Mouse (Mus musculus): ENCODE results near the gene Clstn2.

DNA sequence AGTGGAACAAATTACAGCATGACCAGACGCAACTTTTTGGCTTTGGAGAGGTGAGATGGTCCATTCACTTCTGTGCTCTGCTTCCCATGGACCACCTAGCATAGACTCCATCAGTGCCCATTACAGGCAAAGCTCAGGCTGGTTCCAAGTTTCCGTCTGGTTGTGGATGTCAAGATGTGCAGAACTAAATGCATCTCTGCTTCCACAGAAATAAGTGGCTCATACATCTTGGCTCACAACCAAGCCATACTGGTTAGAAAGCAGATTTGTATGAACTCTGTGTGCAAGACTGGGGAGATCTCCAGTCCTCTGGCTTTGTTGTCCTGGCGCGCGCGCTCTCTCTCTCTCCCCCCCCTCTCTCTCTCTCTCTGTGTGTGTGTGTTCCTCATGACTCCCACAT lies 537.9 kb downstream of the Clstn2 start:
- TF ChIP-seq TCF12 (IDR thresholded peaks at IDR 0.05; ENCODE audit: low read depth, low read length) (no peak), CTCF (IDR thresholded peaks at IDR 0.05 in 2 of 3, conservative IDR thresholded peaks at IDR 0.05 in 1 of 3; ENCODE audit: control insufficient read depth in 1 of 3, insufficient read depth in 1 of 3, low read depth in 2 of 3, low read length in 3 of 3, poor library complexity in 1 of 3, severe bottlenecking in 1 of 3) (no peak), POLR2AphosphoS5 (IDR thresholded peaks at IDR 0.05; ENCODE audit: borderline replicate concordance, low read depth, low read length) (no peak), POLR2A (IDR thresholded peaks at IDR 0.05; ENCODE audit: control insufficient read depth in 1 of 2, insufficient read depth in 1 of 2, low read depth in 1 of 2, low read length in 2 of 2, poor library complexity in 1 of 2) (no peak), RCOR1 (IDR thresholded peaks at IDR 0.05; ENCODE audit: low read depth, low read length) (no peak), TBP (IDR thresholded peaks at IDR 0.05; ENCODE audit: low read depth, low read length) (no peak), USF2 (IDR thresholded peaks at IDR 0.05; ENCODE audit: borderline replicate concordance in 1 of 2, insufficient read depth in 1 of 2, low read depth in 1 of 2, low read length in 2 of 2) (no peak), ZMIZ1 (IDR thresholded peaks at IDR 0.05; ENCODE audit: low read depth, low read length) (no peak), EP300 (IDR thresholded peaks at IDR 0.05; ENCODE audit: low read depth in 1 of 2, low read length in 2 of 2) (no peak), POLR2AphosphoS2 (IDR thresholded peaks at IDR 0.05; ENCODE audit: low read length) (no peak), ZNF384 (IDR thresholded peaks at IDR 0.05; ENCODE audit: low read depth, low read length) (no peak), KAT2A (conservative IDR thresholded peaks at IDR 0.05; ENCODE audit: low read depth, low read length) (no peak), SMC3 (IDR thresholded peaks at IDR 0.05; ENCODE audit: low read depth, low read length) (no peak), GABPA (IDR thresholded peaks at IDR 0.05; ENCODE audit: low read depth, low read length) (no peak)
